Mouse (Mus musculus): ENCODE data around the gene Gpr137.

Gene Gpr137

DNA sequence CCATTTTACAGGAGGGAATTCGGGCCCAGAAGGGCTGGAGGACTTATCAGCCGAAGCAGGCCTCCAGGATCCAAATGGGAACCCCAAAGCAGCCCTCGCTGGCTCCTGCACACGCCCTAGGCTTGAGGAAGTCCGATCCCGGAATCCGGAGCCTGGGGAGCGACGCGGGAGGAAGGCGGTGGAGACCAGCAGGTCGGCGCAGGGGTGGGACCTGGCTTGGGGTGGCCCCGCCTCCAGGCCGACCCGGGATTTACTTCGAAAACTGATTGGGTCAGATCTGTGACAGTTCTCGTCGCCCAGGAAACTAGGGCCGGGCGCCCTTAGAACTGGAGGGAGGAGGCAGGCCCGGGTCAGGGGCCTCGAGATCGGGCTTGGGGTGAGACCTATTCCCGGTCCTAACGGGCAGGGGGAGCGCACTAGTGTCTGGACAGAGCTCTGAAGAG lies at the start of gene Gpr137:
Gene Gpr137, minus strand, starts transcription at position 232 of the 443 bp plus-strand sequence.
- CTCF ChIA-PET: interaction anchor here in 3 of 4 experiments (0.6 to 3.4 kb wide), 21 partner anchors 8 to 1428 kb away, joined by 3 to 19 read pairs (median 4); partner anchors contain the start of genes Catsperz (in 2 of the 3), Nudt22 (in 1 of the 3) and Trpt1 (in 1 of the 3)
- POLR2A ChIA-PET: interaction anchor here (0.9 to 4.3 kb wide), 45 partner anchors 8 to 579 kb away, joined by 3 to 77 read pairs (median 5); partner anchors contain the start of genes Esrra (in 3 of the 4), Fkbp2 (in 3 of the 4), Sf1 (in 2 of the 4) and Catsperz (in 1 of the 4)

DNA sequence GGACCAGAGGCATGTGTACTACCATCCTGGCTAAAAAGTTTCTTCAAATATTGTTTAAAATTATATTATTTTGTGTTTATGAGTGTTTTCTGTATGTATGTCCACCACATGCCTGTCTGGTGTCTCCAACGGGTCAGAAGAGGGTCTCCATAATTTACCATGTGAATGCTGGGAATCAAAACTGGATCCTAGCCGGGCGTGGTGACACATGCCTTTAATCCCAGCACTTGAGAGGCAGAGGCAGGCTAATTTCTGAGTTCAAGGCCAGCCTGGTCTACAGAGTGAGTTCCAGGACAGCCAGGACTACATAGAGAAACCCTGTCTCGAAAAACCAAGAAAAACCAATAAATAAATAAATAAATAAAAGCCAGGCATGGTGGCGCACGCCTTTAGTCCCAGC lies 48.9 kb upstream of the Gpr137 start:
- CTCF ChIA-PET: interaction anchor here in 2 of 4 experiments (0.6 to 2.1 kb wide), 3 partner anchors 12 to 136 kb away, joined by 7 to 37 read pairs (median 8); partner anchors contain the start of gene Fkbp2 (in 1 of the 2)
- POLR2A ChIA-PET: interaction anchor here in 2 of 4 experiments (0.9 to 2.1 kb wide), 8 partner anchors 8 to 49 kb away, joined by 3 to 35 read pairs (median 6); partner anchors contain the start of genes Plcb3 (in 2 of the 2), Stip1 (in 2 of the 2) and Fkbp2 (in 1 of the 2)

DNA sequence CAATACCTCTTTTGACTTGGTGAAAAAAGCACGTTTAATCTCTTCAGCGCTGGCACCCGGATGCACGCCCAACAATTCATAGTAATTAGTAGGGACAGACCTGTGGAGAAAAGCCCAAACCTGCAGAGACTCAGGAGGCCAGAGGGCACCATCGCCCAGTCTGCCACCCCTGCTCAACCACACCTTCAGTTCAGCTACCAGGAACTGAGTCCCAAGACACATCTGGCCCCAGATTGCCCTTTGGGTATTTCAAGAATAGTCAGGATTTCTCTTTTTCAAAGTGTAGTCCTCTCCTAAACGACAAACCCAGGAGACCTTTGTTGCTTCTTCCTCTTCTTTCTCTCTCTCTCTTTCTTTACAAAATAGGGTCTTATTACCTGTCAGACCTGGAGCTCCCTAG lies 48.4 kb upstream of the Gpr137 start:
- POLR2A ChIA-PET: interaction anchor here in 2 of 4 experiments (1.3 to 1.5 kb wide), 3 partner anchors 15 to 20 kb away, joined by 3 to 5 read pairs (median 4); partner anchors contain the start of gene Plcb3 (in 1 of the 2)
- CTCF ChIA-PET: interaction anchor here in 1 of 4 experiments (0.6 kb wide), 1 partner anchor 135 kb away, joined by 8 read pairs; no protein-coding TSS in a partner anchor

DNA sequence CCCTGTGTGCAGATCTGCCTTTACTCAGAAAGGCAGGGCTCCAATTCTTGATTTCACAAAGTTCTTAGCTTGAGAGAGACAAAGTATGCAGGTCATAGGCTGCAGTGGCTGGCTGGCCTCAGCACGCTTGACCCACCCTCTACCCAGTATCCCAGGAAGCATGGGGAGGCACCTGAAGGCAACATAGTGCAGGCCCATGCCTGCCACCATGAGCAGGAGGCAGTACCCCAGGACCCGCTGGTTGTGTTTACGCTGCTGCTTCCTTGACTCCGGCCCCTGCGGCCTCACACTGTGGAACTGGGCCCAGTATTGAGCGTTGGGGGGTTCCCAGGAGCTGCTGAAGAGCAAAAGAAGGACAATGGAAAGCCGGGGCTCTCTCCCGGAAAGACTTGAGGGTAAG lies 47.0 kb upstream of the Gpr137 start:
- CTCF ChIA-PET: interaction anchor here in 3 of 4 experiments (1.1 to 1.5 kb wide), 3 partner anchors 9 to 31 kb away, joined by 3 to 6 read pairs (median 5); partner anchors contain the start of gene Fkbp2 (in 1 of the 3)
- POLR2A ChIA-PET: interaction anchor here in 3 of 4 experiments (0.6 to 1.3 kb wide), 12 partner anchors 8 to 381 kb away, joined by 3 to 6 read pairs (median 4); partner anchors contain the start of genes Fkbp2 (in 1 of the 3) and Plcb3 (in 1 of the 3)

DNA sequence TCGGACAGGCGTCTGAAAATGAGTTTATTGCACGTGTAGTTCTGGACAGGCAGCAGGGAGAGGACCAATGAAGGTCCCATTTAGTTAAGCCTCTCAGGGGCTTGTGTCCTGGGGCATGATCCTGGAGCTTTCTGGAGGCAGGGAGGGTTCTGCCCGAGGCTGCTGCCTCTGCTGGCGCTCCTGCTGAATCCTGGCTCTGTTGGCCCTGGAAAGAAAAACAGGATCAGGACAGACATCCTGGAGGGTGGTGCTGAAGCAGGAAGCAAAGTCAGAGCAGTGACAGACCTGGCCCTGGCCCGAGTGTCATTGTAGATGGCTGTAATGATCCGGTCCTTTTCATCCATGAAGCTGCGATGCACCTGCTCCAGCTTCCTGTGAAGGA lies 45.6 kb upstream of the Gpr137 start:
- ChIA-PET POLR2A (interaction anchor here in 3 of 4 experiments (0.6 to 5.2 kb wide), 23 partner anchors 8 to 584 kb away, joined by 3 to 34 read pairs (median 4); partner anchors contain the start of genes Nudt22 (in 3 of the 3), Trpt1 (in 3 of the 3), Stip1 (in 2 of the 3) and Plcb3 (in 1 of the 3)), CTCF (interaction anchor here in 3 of 4 experiments (1.2 to 1.9 kb wide), 5 partner anchors 8 to 32 kb away, joined by 3 to 6 read pairs (median 5); partner anchors contain the start of genes Nudt22 (in 1 of the 3) and Trpt1 (in 1 of the 3))

DNA sequence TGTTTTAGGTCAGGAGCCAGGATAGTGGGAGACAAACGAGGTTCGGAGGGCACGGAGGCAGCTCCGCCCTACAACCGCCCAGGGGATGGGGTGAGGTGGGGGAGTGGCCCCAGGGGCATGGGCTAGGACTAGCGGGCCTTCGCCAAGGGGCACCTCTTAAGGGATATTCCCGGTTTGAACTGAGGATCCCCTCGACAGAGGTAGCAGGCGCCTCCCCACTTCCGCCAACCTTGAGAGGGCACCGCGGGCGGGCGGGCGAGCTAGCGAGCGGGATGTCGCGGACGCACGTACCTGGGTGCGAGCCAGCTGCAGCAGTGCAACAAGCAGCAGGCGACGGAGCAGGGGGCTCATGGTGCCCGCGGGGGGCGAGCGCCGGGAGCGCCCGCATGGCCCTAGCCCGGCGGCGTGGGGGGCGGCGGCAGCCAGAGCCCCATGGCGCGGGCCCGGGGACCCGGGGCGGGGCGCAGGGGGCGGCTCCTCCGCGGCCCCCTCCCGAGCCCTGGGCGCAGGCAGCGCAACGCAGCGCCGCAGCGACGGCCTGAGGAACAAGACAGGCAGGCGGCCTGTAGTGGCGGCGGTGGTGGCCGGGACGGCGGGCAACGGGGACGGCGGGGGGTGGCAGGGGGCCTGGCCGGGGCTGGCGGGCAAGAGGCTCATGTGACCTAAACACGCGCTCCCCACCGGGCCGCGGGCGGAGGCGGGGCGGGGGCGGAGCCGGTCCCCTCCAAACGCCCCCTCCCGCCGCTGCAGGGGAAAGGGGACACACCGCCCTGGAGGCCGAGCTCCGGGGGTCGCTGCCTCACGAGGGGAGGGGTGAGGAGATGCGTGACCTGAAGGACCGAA lies 45.0 kb upstream of the Gpr137 start, which contains the start of gene Vegfb:
Gene Vegfb, minus strand, starts transcription at position 591 of the 843 bp plus-strand sequence.
- ChIA-PET CTCF (interaction anchor here in 2 of 4 experiments (1.5 to 1.9 kb wide), 4 partner anchors 8 to 17 kb away, joined by 3 to 6 read pairs (median 4); partner anchors contain the start of genes Nudt22 (in 1 of the 2) and Trpt1 (in 1 of the 2)), POLR2A (interaction anchor here in 3 of 4 experiments (0.6 to 5.2 kb wide), 28 partner anchors 8 to 301 kb away, joined by 3 to 34 read pairs (median 4); partner anchors contain the start of genes Nudt22 (in 3 of the 3), Trpt1 (in 3 of the 3), Stip1 (in 2 of the 3) and Bad (in 1 of the 3))

DNA sequence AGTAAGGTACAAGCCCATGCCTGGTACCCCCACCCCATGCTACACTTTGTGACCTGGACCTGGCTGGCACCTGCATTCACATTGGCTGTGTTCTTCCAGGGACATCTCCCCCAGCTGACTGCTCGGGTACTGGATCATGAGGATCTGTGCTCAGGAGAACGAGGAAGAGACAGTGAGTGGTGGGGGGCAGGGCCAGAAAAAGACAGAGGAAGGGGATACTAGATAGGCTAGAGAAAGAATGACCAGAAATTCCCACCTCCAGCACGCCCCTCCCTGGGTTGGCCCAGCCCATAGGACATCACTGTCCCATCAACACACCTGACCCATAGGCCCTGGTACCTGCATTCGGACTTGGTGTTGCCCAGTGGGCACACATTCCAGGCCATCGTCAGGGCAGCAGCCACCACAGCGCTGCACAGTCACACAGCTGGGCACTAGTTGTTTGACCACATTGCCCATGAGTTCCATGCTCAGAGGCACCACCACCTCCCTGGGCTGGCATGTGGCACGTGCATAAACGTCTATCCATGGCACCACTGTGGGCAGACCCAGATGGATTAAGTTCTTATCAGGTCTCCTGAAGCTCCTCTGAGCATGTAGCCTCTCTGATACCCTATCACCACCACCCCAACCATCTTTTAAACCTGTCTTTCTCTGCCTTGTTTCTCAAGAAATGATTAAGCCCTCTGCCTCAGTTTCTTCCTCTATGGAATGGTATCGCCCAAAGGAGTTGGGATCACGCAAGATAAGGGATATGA lies 43.9 kb upstream of the Gpr137 start:
- POLR2A ChIA-PET: interaction anchor here in 3 of 4 experiments (0.6 to 5.2 kb wide), 18 partner anchors 7 to 62 kb away, joined by 3 to 34 read pairs (median 6); partner anchors contain the start of genes Nudt22 (in 3 of the 3), Trpt1 (in 3 of the 3), Plcb3 (in 2 of the 3) and Stip1 (in 2 of the 3)
- CTCF ChIA-PET: interaction anchor here in 2 of 4 experiments (0.6 to 1.9 kb wide), 2 partner anchors 16 to 341 kb away, joined by 3 to 5 read pairs; no protein-coding TSS in a partner anchor

DNA sequence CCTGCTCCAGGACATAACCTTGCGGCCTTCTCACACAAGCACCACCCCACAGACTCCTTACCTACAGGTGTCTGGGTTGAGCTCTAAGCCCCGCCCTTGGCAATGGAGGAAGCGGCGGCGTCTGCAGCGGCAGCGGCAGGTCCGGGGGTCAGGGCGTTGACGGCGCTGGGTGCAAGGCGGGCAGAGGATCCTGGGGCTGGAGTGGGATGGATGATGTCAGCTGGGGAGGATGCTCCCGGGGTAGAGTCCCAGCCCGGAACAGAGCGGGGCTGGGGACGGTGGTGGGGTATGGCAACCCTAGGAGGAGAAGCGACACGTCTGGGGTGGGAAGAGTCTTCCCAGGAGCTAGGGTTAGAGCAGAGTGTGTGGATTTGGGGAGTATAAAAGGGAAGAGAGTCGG lies 43.0 kb upstream of the Gpr137 start:
- CTCF ChIA-PET: interaction anchor here in 2 of 4 experiments (0.6 to 1.2 kb wide), 2 partner anchors 10 to 34 kb away, joined by 3 read pairs; no protein-coding TSS in a partner anchor
- POLR2A ChIA-PET: interaction anchor here in 3 of 4 experiments (0.6 to 5.2 kb wide), 23 partner anchors 9 to 222 kb away, joined by 3 to 34 read pairs (median 4); partner anchors contain the start of genes Nudt22 (in 3 of the 3), Trpt1 (in 3 of the 3), Plcb3 (in 2 of the 3) and Esrra (in 1 of the 3)

DNA sequence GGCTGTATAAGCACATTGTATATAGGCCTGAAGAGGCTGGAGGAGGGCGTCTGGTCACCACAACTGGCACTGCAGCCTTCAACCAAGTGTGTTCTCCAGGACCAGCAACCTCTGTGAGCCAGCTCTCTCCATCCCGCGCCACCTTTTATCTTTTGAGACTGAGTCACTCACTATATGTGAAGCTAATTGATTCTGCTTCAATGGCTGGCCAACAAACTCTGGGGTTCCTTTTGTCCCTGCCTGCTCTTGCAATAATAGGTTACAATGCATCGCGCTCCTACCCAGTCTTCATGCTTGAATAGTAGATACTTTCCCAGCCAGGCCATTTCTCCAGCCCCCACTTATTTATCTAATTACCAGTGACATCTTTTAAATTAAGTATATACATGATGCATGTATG lies 41.3 kb upstream of the Gpr137 start:
- ChIA-PET CTCF (no interaction called here), POLR2A (interaction anchor here in 3 of 4 experiments (0.6 to 8.9 kb wide), 8 partner anchors 8 to 187 kb away, joined by 3 to 99 read pairs (median 4); partner anchors contain the start of genes Nudt22 (in 2 of the 3), Trpt1 (in 2 of the 3) and Plcb3 (in 1 of the 3))

DNA sequence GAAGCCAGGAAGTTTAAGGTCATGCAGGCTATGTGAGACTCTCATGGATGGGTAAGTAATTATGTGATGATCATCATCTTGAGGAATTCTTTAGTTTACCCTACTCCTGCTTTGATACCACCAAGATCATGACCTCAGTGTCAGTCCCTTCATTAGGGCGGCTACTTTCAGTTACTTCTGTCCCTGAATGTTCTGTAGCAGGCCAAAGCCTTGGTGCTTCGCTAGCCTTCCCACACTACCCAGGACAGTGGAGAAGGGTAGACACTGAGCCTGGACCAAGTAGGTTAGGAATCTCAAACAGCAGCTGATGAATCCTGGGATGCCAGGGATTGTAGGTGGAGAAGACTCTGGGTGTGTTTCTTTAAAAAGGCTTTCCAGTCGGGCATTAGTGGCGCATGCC lies 39.2 kb upstream of the Gpr137 start:
- CTCF ChIA-PET: interaction anchor here in 1 of 4 experiments (0.8 kb wide), 1 partner anchor 529 kb away, joined by 3 read pairs; no protein-coding TSS in a partner anchor
- POLR2A ChIA-PET: interaction anchor here in 3 of 4 experiments (0.7 to 8.9 kb wide), 15 partner anchors 8 to 1873 kb away, joined by 3 to 99 read pairs (median 14); partner anchors contain the start of genes Nudt22 (in 3 of the 3), Trpt1 (in 3 of the 3), Dnajc4 (in 2 of the 3) and Stip1 (in 1 of the 3)

DNA sequence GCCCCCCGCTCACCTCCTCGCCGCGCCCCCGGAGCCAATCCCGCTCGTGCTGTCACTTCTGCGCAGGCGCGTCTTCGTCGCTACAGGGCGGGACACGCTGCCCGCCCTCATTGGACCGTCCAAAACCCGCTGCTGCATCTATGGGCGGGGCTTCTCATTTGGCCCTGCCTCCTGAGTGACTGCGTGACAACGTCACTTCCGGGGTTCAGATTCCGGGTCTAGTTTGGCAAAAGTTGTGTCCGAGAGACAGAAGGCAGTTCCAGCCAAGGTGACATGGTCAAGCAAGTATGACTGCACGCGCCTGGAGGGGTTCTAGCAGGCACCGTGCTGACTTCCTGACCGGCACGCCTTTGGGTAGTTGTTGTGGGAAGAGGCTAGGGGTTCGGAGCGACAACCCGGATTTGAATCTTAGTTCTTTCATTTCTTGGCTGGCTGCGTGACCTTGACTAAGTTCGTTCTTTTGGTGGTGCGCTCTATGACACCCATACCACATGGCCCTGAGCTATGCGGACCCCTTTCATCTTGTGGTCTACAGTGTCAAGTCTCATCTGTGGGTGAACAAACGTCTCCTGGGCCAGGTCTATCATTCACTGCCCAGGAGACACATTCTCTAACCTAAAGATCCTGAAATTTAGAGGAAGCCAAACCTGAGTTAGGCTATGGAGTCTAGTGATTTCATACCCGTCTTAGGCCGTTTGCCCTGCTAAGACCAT lies 38.3 kb upstream of the Gpr137 start, which contains the start of gene Fkbp2:
Gene Fkbp2, minus strand, starts transcription at position 121 of the 713 bp plus-strand sequence.
- POLR2A ChIA-PET: interaction anchor here in 3 of 4 experiments (0.5 to 8.9 kb wide), 57 partner anchors 9 to 1743 kb away, joined by 3 to 99 read pairs (median 4); partner anchors contain the start of genes Bad (in 3 of the 3), Gpr137 (in 3 of the 3), Nudt22 (in 3 of the 3) and Trpt1 (in 3 of the 3)
- CTCF ChIA-PET: interaction anchor here in 3 of 4 experiments (0.7 to 2.9 kb wide), 33 partner anchors 7 to 552 kb away, joined by 3 to 89 read pairs (median 6); partner anchors contain the start of genes Bad (in 2 of the 3), Dnajc4 (in 2 of the 3), Nudt22 (in 2 of the 3) and Trpt1 (in 2 of the 3)

DNA sequence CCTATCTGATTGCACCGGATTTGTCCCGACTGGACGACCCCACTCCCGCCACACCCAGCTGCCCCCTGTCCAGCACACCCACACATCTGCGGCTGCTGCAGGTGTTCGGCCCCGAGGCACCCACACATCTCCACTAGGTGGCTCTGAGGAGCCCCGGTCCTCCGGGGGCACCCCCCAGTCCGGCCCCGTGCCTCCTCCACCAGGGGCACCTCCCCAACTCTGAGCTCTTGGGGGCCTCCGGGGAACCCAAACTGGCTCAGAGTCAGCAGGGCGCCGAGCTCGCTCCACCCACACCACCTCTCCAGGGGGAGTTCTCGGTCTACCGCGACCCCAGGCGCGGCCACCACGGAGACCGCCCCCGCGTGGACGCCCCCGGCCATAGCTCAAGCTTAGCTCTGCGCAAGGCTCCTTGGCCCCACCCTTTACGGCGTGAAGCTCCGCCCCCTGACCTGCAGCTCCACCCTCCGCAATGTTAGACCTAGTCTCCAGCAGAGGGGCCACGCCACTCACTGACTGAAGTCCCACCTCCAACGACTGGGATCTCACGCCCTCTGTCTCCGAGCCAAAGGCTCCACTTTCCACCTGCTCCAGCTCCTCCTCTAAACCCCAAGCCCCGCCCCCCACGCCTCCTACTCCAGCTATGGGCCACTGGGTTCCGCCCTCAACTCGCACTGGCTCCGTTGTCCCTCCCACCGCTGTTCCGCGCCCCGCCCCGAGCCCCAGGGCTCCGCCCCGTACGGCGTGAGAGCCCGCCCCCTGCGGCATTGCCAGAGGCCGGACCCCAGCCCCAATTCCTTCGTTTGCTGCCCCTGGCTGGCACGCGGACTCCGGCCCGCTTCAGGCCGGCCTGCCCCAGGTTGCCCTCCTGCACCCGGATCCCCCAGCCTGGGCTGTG lies 37.5 kb upstream of the Gpr137 start:
- POLR2A ChIA-PET: interaction anchor here (0.5 to 8.9 kb wide), 95 partner anchors 8 to 1743 kb away, joined by 3 to 99 read pairs (median 4); partner anchors contain the start of genes Bad (in 3 of the 4), Dnajc4 (in 3 of the 4), Gpr137 (in 3 of the 4) and Nudt22 (in 3 of the 4)
- CTCF ChIA-PET: interaction anchor here (0.6 to 2.9 kb wide), 90 partner anchors 8 to 673 kb away, joined by 3 to 89 read pairs (median 4); partner anchors contain the start of genes Bad (in 3 of the 4), Dnajc4 (in 3 of the 4), Esrra (in 2 of the 4) and Gpr137 (in 2 of the 4)

DNA sequence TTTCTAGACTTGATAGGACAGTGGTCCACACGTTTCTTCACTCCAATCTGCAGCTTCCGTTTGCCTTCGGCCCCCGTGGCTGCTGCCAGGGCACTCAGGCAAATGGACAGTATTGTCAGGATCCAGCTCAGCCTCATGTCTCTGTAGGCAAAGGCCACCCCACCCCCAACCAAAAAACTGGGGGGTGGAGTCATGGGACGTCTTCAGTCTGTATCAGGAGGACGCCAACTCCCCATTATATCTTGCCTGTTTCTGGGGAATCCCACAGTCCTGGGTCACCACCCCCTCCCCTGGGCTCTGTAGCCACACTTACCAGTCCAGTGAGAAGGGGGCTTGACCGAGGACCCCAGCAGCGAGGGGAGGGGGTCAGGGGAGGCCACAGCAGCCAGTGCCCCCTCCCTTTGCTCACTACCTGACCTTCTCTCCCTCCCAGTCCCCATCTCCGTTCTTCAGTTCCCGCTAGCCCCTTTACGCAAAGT lies 36.8 kb upstream of the Gpr137 start:
- ChIA-PET POLR2A (interaction anchor here in 3 of 4 experiments (0.6 to 8.9 kb wide), 73 partner anchors 8 to 1744 kb away, joined by 3 to 99 read pairs (median 4); partner anchors contain the start of genes Bad (in 3 of the 3), Dnajc4 (in 3 of the 3), Nudt22 (in 3 of the 3) and Trpt1 (in 3 of the 3)), CTCF (interaction anchor here (0.5 to 2.9 kb wide), 67 partner anchors 8 to 672 kb away, joined by 3 to 89 read pairs (median 4); partner anchors contain the start of genes Bad (in 3 of the 4), Dnajc4 (in 3 of the 4), Esrra (in 2 of the 4) and Gpr137 (in 2 of the 4))

DNA sequence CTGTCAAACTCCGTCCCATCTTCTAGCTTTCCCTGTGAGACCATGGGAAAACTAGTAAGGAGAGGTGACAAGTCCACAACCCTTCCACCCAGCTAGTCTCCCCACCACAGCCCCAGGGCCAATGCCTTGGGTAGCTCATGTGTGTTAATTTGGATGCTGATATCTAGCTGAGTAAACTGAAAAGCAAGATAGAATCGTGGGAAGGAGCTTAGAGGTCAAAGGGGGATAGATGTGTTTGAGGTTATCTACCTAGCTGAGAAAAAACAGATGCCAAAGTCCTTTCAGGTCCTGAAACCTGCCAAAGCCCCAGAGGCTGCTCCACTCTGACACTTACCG lies 36.3 kb upstream of the Gpr137 start:
- POLR2A ChIA-PET: interaction anchor here in 3 of 4 experiments (0.7 to 8.9 kb wide), 25 partner anchors 8 to 287 kb away, joined by 3 to 99 read pairs (median 10); partner anchors contain the start of genes Bad (in 3 of the 3), Dnajc4 (in 2 of the 3), Gpr137 (in 2 of the 3) and Nudt22 (in 2 of the 3)
- CTCF ChIA-PET: interaction anchor here (0.5 to 2.9 kb wide), 22 partner anchors 8 to 1915 kb away, joined by 3 to 89 read pairs (median 9); partner anchors contain the start of genes Dnajc4 (in 3 of the 4), Nudt22 (in 2 of the 4), Trpt1 (in 2 of the 4) and Catsperz (in 1 of the 4)
